Mouse (Mus musculus) E14TG2a.4 (cell line): Measurements from ENCODE around the gene Gipc2.

ENCODE experiments used
- H3K27me3 ChIP-seq: 2 replicates; pipeline ENCODE4 v1.6.1; 2014; ENCODE audit warnings: low read length, control low read depth; ENCODE audit not compliant: insufficient read depth
- H3K36me3 ChIP-seq: 2 replicates; pipeline ENCODE4 v1.6.1; 2014; ENCODE audit warnings: low read length, control low read depth; ENCODE audit not compliant: insufficient read depth
- H3K4me1 ChIP-seq: replicated peaks from 2 replicates; pipeline ENCODE4 v1.6.1; 2014; ENCODE audit warnings: low read depth, low read length, control low read depth
- H3K4me3 ChIP-seq: replicated peaks from 2 replicates; pipeline ENCODE4 v1.5.1; 2014; ENCODE audit warnings: mild to moderate bottlenecking, low read length
- H3K9me3 ChIP-seq: 2 replicates; pipeline ENCODE4 v1.6.1; 2014; ENCODE audit warnings: low read length, control low read depth
- CTCF ChIP-seq: conservative IDR thresholded peaks from 2 replicates; pipeline ENCODE4 v1.5.1; 2014; ENCODE audit warnings: low read length
- NANOG ChIP-seq: IDR thresholded peaks from 2 replicates; pipeline ENCODE4 v1.6.1; 2014; ENCODE audit warnings: borderline replicate concordance, low read length, mixed read lengths
- POU5F1 ChIP-seq: IDR thresholded peaks from 2 replicates; pipeline ENCODE4 v1.6.1; 2014; ENCODE audit warnings: low read length, borderline replicate concordance

The Gipc2 gene

DNA sequence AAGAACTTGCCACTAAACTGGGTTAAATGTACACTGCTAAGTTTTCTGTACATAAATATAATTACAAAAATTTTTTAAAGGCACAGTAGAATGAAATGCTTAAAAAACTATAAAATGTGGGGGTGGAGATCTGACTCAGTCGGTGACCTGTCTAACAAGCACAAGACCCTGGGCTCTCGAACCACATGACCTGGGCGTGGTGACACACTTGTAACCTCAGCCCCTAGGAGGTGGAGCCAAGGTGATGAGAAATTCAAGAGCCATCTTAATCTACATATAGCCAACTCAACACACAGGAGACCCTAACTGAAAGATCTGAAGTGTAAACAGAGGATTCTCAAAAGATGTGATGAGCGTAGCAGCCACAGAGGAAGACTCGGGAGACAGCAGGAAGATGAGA, 11.9 kb downstream of the Gipc2 start:
- Histone ChIP-seq H3K4me1 (peaks cover 6% of the 10 kb centered on the region; the same call in 1 of the 2 replicates), H3K36me3 (no peaks in the 10 kb centered on the region), H3K4me3 (no peak overlapping the region), H3K9me3 (peaks cover 24% of the 10 kb centered on the region), H3K27me3 (peaks cover under 1% of the 10 kb centered on the region; the same call in 1 of the 2 replicates)
- TF ChIP-seq POU5F1 (no peak), NANOG (no peak), CTCF (no peak)

DNA sequence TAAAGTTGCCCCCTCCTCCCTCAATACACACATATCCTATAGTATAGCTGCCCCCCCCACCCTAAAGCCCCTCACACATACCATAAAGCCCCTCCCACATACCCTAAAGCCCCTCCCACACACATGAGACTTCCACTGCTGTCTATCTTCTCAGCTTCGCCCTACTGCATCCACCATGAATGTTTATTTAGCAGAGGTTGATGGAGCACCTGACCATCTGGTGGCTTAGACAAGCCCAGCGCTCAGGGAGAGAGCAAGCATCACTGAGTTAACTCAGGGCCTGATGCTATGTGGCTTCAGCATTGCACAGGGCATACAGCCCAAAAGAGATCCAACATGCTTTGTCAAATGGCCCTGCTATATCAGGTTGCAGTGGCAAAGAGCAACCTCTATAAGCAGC, 12.9 kb downstream of the Gipc2 start:
- H3K36me3 ChIP-seq = no peaks in the 10 kb centered on the region
- H3K4me3 ChIP-seq = no peak overlapping the region
- H3K9me3 ChIP-seq = peaks cover 16% of the 10 kb centered on the region
- peaks cover 3% of the 10 kb centered on the region; the same call in 1 of the 2 replicates for H3K27me3 ChIP-seq
- TF ChIP-seq NANOG (no peak), CTCF (no peak), POU5F1 (no peak)
- peaks cover 6% of the 10 kb centered on the region; the same call in 1 of the 2 replicates for H3K4me1 ChIP-seq

DNA sequence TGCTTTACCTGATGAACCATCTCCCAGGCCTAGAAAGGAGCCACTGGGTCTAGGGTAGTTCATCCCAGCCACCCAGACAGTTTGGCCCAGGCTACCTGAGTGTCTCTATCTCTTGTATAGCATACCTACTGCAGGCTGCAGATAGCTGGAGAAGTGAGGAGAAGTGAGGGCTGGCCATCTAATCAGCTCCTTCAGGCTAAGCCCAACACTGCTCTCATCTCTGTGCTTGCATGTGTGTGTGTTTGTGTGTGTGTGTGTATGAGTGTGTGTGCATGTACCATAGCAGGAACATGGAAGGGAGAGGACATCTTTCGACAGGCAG, 13.6 kb downstream of the Gipc2 start:
- Histone ChIP-seq H3K9me3 (peaks cover 9% of the 10 kb centered on the region; the same call in 1 of the 2 replicates), H3K4me3 (no peak overlapping the region), H3K27me3 (peaks cover 3% of the 10 kb centered on the region; the same call in 1 of the 2 replicates), H3K4me1 (peaks cover 6% of the 10 kb centered on the region; the same call in 1 of the 2 replicates), H3K36me3 (no peaks in the 10 kb centered on the region)
- TF ChIP-seq CTCF = no peak
- no peak for TF ChIP-seq POU5F1
- no peak for TF ChIP-seq NANOG

DNA sequence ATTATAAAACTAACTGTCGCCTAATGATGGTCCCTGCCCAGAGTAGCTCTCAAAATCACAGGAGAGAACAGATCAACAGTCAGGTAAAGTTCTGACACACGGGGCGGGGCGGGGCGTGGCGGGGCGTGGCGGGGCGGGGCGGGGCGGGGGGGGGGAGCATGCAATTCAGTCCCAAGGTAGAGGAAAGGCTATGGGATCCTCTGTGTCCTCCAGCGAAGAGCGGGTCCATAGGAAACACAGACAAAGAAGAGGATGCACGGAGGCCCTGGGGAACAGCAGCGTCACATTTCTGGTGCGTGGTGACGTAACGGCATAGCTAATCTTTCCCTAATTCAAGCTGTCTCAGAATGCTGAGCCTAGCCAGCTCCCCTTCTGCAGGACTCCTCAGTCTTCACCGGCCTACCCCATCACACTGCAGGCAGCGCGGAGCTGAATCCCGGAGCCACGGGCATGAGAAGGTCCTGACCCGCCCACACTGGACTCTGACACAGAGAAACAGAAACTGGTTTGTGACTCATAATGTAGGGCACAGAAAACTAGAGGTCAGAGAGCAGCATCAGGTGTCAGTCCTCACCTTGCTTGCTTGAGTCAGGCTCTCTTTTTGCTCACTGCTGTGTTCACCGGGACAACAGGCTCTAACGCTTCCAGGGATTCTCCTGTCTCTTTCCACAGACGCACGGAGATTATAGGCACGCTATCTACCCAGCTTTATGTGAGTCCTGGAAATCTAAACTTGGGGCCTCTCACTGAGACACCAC, 14.1 kb downstream of the Gipc2 start:
- H3K9me3 ChIP-seq = peaks cover 5% of the 10 kb centered on the region; the same call in 1 of the 2 replicates
- H3K4me1 ChIP-seq = peaks cover 6% of the 10 kb centered on the region; the same call in 1 of the 2 replicates
- TF ChIP-seq NANOG (no peak), CTCF (no peak), POU5F1 (no peak)
- H3K27me3 ChIP-seq = peaks cover 3% of the 10 kb centered on the region; the same call in 1 of the 2 replicates
- no peaks in the 10 kb centered on the region for H3K36me3 ChIP-seq
- no peak overlapping the region for H3K4me3 ChIP-seq

DNA sequence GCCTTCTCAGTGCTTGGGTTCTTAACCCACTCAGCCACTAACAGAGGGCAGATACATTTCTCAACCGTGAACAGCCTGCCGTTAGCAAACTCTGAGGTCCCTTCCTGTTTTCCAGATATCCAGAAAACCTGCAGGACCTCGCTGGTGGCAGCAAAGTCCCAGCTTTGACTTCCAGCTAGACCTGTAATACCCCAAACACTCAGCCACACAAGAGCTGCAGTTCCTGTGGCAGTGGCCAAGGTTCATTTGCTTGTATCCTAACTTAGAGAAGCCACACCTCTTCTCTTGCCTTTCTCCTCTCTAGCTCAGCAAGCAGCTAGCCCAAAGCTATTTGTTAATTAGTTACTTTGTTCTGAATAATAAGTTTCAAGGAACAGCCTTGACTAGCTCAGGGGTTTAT, 16.2 kb downstream of the Gipc2 start:
- Histone ChIP-seq H3K27me3 (peaks cover 9% of the 10 kb centered on the region), H3K9me3 (no peaks in the 10 kb centered on the region), H3K4me3 (no peak overlapping the region), H3K4me1 (peaks cover 3% of the 10 kb centered on the region; the same call in 1 of the 2 replicates), H3K36me3 (no peaks in the 10 kb centered on the region)
- no peak for TF ChIP-seq NANOG
- no peak for TF ChIP-seq CTCF
- no peak for TF ChIP-seq POU5F1

DNA sequence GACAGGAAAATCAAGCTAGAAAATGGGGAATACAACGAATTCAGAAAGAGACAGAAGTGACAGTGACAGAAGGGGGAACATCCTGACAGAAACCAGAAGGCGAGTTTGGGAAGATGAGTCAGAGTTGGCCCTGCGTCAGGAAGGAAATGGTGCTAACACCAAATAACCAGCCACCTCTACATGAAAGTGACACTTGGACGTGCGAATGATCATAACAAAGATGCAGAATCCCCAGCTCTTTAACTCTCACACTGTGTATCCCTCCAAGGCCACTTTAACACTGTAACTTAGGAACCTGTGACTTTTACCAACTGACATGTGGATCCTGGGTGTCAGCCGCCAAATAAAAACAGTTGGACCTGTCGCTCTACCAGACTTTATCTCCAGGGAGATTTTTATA, 16.6 kb downstream of the Gipc2 start:
- no peak for TF ChIP-seq CTCF
- no peak for TF ChIP-seq NANOG
- TF ChIP-seq POU5F1 = no peak
- H3K36me3 ChIP-seq = no peaks in the 10 kb centered on the region
- H3K9me3 ChIP-seq = no peaks in the 10 kb centered on the region
- no peaks in the 10 kb centered on the region; the same call in 1 of the 2 replicates for H3K4me1 ChIP-seq
- H3K4me3 ChIP-seq = no peak overlapping the region
- H3K27me3 ChIP-seq = peaks cover 10% of the 10 kb centered on the region

DNA sequence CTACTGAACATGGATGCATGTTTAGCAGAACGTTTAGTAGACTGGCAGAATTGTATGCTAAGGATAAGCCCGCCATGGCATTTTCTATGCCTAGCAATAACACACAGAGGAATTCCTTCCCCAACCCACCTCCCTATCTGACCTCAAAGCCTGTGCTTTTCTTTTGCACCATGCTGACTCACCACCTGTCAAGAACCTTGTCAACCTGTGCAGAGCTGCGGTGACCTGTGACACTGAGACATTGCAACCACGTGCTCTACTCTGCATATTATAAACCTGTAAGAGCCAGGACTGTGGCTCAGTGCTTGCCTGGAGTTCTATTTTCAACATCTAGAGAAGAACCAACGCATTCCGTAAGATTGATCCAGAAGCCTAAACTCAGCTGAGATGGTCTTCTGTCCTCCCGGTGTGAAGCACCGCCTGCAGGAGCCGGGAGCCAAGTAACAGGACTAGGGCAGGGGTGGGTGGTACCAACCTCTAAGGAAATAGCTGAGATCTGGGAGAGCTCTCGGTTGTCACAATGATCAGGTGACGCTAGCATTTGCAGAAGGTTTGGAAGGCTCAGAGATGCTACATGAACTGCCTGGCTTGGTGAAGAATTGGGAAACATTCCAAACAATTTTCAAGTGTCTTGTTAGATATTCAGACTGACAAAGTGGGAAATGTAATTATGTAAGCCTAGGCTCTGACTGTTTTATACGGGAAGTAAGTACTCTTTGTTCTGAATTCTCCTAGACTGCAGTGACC, 18.8 kb downstream of the Gipc2 start:
- H3K4me3 ChIP-seq = no peak overlapping the region
- TF ChIP-seq POU5F1 (no peak), NANOG (no peak), CTCF (no peak)
- H3K4me1 ChIP-seq = no peaks in the 10 kb centered on the region; the same call in 1 of the 2 replicates
- no peaks in the 10 kb centered on the region for H3K36me3 ChIP-seq
- H3K9me3 ChIP-seq = no peaks in the 10 kb centered on the region
- H3K27me3 ChIP-seq = peaks cover 14% of the 10 kb centered on the region

DNA sequence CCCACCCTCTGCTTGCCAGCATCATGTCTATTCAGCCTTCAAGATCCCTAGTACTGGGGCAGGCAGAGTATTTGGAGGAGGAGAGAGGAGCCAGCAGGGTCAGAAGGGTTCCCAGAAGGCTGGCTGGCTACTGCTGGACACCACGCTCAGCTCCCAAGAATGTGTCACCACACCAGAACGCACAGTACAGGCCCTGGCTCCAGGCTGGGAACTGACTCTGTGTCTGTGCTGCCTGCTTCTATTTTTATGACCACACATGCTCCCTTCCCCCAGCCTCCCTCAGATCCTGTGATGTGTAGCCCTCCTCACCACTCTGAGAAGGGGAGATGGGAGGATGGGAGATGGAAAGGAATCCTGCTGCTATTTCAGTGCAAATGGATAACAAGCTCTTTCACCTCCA, 20.8 kb downstream of the Gipc2 start:
- Histone ChIP-seq H3K4me3 (no peak overlapping the region), H3K4me1 (no peaks in the 10 kb centered on the region), H3K27me3 (peaks cover 14% of the 10 kb centered on the region), H3K9me3 (no peaks in the 10 kb centered on the region), H3K36me3 (no peaks in the 10 kb centered on the region)
- no peak for TF ChIP-seq CTCF
- TF ChIP-seq NANOG = no peak
- TF ChIP-seq POU5F1 = no peak
